Mouse (Mus musculus) lung, postnatal 36 days (tissue): ENCODE measurements around the gene Znrd1as.

Source experiments
- DNase-seq: peaks from one replicate; pipeline ENCODE4 v3.0.0; 2022; ENCODE audit warnings: mixed read lengths

The Znrd1as gene

GRCm38 (mm10) chr17:36997033-36997735 is 38.8 kb downstream of the Znrd1as start:
- DNase-seq: peak; percentile 95

GRCm38 (mm10) chr17:36998477-36998876 is 40.1 kb downstream of the Znrd1as start:
- DNase-seq: no peak

GRCm38 (mm10) chr17:37000863-37001262 is 42.5 kb downstream of the Znrd1as start, which contains the start of gene Zfp57:
TSS of gene Zfp57 (plus strand) at chr17:37001163.
- no peak for DNase-seq

GRCm38 (mm10) chr17:37002364-37003330 is 44.3 kb downstream of the Znrd1as start:
- DNase-seq: peak; percentile 90

- DNase-seq: no peak
Observed at GRCm38 (mm10) chr17:37003366-37003765, 45.0 kb downstream of the Znrd1as start.

GRCm38 (mm10) chr17:37008161-37008560 is 49.8 kb downstream of the Znrd1as start:
- no peak for DNase-seq

- no peak for DNase-seq
Observed at GRCm38 (mm10) chr17:37009460-37010042, 51.2 kb downstream of the Znrd1as start.

GRCm38 (mm10) chr17:37011719-37012118 is 53.3 kb downstream of the Znrd1as start:
- DNase-seq: no peak

GRCm38 (mm10) chr17:37012141-37012540 is 53.7 kb downstream of the Znrd1as start:
- no peak for DNase-seq
